Mouse (Mus musculus) gastrocnemius, postnatal 25 days (tissue): ENCODE results near the gene Adck2. TPM values are rescaled to one million over a fixed set of nuclear protein-coding genes. Genes with fewer than 3 reads are reported as not detected.

Experiments
- DNase-seq: peaks from one replicate; pipeline ENCODE4 v3.0.0; 2022
- total RNA-seq, 2 experiments: library from RNA; stranded (reverse); gene quantifications; 1 replicate in 1 of 2; 2 replicates in 1 of 2; pipeline ENCODE4 v1.2.3; 2021

Gene Adck2
- total RNA-seq, 2 experiments from 2014 or later, result 5.9 to 7.3 TPM

DNA sequence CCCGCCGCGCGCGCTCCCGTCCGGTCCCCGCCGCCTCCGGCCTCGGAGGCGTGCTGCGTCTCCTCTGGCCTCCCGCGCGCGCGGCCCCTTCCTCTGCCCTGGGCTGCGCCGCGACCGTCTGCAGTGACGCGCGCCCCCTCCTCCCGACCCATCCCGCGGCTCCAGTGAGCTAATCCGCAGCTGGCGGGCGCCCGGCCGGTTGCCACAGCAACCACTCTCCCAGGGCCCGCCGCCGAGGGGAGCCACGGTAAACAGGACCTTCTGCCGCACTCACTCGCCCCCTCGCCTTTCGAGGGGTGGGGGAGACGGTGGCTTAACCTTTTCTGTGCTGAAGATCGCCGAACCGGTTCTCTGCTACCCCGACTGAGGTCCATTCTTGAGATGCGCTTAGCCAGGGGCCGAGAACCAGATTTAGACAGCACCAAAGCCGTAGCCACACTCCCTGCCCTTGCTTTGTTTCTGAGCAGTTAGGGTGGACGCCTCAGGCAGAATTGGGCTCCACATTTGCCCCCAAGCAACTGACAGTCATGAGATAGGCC is 15.9 kb upstream of the Adck2 start, which contains the start of gene Dennd2a:
TSS of gene Dennd2a (minus strand) at position 145 of the 539 bp plus-strand sequence.
- peak; percentile 78 for DNase-seq

DNA sequence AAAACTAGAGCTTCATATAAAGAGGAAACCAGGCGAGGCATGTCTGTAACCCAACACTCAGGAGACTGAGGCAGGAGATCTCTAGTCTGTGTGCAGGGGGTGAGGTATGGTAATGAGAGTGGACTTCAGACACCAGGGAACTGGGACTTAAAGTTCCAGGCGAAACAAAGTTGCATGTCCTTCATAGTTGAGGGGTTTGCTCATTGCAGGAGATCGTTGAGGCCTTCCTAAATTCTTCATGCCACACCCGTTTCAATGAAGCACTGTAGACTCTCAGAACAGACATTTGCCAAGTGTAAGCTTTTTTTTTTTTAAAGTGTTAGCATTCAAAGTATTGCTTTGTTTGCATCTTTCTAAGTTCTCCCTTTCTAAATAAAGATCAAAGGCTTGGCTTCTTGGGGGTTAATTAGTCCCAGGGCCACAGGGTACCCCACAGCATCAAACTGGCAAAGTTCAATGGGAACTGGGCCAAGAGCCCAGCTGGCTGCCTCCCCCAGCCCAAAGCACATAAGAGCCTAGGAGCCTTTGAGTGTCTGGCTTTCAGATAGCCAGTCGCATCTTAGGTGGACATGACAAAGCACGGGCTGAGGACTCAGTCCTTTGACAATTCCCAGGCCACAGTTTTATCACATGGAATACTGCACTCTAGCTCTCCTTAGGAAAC is 14.3 kb upstream of the Adck2 start:
- DNase-seq, result no peak

DNA sequence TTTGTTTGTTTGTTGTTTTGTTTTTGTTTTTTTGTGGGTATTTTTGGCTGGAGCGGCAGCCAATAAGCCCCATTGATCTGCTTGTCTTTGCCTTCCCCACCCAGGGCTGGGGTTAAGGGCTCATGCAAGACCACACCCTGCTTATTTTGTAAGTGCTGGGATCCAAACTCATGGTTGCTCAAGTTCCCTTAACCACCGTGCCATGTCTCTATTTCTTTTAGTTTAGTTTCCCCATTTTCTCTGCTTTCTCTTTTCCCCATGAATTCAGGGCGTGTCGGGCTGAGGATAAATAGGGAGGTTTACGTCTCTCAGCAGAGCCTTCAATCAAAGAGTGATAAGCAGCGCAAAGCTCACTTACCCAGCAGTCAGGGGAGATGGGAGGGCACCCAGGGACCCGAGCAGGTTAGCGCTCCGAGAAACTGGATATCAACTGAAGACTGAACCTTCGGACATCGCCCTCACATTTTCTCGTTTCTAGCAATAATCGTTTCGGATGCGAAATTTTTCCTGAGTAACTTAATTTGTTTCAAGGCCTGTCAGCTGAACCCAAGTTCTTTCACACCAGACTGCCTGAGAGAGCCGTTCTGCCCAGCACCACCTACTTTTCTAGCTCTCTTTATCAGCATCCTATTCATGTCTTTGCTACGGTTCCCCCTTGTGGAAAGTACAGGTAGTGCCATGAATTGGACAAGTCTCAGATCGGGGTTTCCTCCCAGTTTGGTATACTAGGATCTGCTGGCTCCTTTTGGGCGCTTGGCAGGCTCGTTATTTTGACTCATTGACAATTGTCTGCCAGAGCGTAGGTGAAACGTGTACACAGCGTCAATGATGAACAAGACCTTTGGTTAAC is 11.3 kb upstream of the Adck2 start:
- peak; percentile 48 for DNase-seq

DNA sequence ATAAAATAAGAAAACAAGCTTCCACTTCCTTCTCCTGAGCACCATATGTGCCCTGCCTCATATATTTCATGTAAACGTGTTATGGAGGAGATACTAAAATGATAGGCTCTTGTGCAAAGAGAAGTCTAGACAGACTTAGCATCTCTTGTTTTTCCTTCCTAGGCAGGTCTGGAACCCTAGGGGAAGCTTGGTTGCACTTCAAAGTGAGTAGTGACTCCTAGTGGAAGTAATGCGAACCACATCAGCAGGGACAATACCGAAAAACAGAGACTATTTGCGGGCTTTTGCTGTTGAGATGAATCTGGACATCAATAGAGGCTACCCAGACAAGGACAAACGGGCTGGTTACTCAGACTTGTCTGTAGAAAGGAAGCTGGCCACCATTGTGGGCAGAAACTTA is 6.1 kb upstream of the Adck2 start:
- DNase-seq, result no peak

DNA sequence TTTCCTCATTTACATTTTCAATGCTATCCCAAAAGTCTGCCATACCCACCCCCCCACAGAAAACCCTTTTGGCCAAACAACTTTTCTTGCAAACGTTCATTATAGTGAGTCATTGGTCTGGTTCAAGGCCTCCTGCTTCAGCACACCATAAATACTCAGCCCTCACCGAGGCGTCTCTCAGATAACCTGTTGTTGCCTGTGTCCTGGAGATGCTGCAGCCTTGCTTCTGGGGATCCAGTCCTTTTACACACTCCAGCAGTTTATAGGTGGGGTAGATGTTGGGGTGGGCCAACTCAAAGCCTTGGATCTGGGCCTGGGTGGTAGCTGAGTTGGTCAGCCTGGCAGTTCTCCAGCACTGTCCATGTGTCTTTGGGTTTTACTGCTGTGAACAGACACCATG is 3.2 kb upstream of the Adck2 start:
- DNase-seq, result no peak

DNA sequence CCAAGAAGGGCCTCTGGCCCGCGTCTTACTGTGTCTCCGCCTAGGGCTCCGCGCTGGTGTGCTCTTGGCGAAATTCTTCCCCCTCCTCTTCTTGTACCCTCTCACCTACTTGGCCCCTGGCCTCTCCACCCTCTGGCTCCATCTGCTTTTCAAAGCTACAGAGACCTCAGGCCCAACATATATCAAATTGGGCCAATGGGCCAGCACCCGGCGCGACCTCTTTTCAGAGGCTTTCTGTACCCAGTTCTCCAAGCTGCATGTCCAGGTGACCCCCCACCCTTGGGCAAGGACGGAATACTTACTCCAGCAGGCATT is 839 bp downstream of the Adck2 start:
- peak; percentile 10 for DNase-seq

DNA sequence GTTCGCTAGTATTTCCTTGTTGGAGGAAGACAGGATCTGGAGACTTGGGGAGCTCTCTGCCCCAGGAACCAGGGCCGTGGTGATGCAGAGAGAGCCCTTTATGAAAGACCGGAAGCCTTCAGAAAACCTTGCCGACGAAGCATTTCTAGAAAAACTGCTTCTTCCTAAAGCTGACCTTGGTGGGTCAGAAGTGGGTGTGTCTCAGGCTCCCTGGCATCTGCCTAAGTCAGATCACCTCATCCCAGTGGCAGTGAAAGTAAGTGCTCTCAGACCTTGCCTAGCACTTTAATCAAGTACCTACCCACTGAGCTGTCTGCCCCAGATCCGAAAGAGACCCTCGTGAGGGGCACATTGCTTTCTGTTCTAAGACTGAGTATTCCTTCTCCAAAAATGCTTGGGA is 1.3 kb downstream of the Adck2 start:
- no peak for DNase-seq

GRCm38 (mm10) chr6:39579552-39579951 is 5.9 kb downstream of the Adck2 start:
- no peak for DNase-seq

- DNase-seq, result no peak
Measured at GRCm38 (mm10) chr6:39580558-39580957, 6.9 kb downstream of the Adck2 start.

DNA sequence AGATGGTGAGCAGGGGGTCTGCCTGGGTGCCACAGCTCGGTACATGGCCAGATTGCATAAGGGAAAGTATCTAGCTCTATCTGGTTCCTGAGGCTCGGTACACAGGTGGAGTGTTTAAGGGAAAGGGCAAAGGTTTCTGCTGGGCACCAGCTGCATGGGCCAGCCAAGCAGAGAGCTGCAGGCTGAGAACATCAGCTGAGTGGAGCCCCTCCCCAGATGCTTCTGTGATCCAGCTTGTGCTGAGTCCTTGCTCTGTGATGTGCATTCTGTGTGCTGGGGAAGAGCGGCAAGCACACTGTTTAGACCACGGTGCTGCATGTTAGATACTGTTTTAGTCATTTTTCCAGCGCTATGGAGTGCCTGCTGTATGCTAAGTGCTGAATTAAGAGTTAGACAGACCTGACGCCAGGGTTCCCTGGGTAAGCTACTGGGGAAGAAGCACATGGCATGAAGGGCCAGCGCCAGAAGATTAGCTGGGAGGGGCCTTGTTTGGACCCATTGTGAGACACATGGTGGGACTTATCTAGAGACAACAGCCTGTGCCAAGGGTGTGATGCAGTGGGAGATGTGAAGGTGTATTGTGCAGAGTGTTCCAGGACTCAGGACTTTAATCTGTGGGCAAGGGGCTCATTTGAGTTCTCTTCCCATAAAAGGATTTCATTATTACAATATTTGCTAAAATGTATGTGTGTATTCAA is 7.6 kb downstream of the Adck2 start:
- no peak for DNase-seq

GRCm38 (mm10) chr6:39585517-39585916 is 11.8 kb downstream of the Adck2 start, which contains the start of gene Gm42420:
Gm42420 (plus strand) TSS chr6:39585753.
- DNase-seq, result no peak

DNA sequence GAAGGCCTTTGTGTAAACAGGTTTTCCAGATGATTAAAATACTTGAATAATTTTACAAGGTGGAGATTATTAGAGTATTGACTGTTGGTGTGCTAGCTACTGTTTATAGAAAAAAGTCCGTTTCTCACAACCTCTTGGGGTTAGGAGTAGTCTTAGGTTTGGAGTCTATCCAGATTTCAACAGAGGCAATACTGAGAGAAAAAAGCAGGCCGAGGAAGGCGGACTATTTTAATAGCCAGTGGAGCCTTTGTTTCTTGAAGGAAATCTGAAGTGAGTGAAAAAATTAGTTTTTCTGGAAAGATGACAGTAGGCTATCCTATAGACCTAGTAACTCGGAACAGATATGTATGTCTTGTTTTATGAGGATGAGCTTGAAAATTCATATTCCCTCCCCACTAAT is 17.8 kb downstream of the Adck2 start:
- DNase-seq, result no peak

GRCm38 (mm10) chr6:39592401-39593214 is 18.9 kb downstream of the Adck2 start, which contains the start of gene Ndufb2:
Ndufb2 (plus strand) TSS chr6:39592574.
- peak; percentile 93 for DNase-seq

DNA sequence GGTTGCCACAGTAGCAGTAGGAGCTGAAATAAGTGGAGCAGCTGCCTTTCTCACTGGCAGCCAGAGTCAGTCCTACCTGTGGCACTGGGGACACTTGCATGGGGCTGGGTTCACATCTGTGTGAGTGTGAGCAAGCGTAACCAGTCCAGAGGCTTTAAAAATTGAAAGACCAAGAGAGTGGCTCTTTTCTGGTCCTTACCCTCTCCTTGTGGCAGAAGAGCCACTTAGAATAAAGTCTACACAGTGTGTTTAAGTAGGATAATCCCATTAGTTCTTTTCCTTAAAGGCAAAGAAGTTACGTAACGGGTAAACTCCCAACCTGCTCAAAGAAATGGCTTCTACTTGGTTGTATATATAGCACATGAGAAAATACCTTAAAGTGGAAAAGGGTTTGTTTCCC is 27.2 kb downstream of the Adck2 start:
- DNase-seq, result no peak

- no peak for DNase-seq
Measured at GRCm38 (mm10) chr6:39601828-39602227, 28.2 kb downstream of the Adck2 start.

- no peak for DNase-seq
Measured at GRCm38 (mm10) chr6:39604565-39604964, 30.9 kb downstream of the Adck2 start.

- DNase-seq, result no peak
Measured at GRCm38 (mm10) chr6:39606056-39606455, 32.4 kb downstream of the Adck2 start.

- no peak for DNase-seq
Measured at GRCm38 (mm10) chr6:39606862-39607261, 33.2 kb downstream of the Adck2 start.

GRCm38 (mm10) chr6:39607365-39607764 is 33.7 kb downstream of the Adck2 start:
- DNase-seq, result no peak

GRCm38 (mm10) chr6:39610207-39610606 is 36.5 kb downstream of the Adck2 start:
- no peak for DNase-seq

DNA sequence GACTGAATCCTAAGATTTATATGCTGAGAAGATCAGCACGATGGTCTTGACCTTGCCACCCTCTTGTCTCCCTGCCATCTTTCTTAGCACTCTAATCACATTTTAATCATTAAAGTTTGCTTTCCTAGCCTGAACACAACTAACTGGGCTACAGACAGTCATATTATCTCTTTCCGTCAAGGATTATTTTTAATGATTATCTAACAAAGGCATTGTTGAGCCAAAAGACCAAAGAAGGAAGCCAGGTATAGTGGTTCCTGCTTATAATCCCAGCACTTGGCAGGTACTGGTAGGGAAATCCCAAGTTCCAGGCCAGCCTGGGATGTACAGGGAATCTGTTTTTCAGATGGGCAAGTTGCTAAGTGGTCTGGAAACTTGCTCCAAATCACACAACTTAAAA is 37.6 kb downstream of the Adck2 start:
- no peak for DNase-seq
